Mouse (Mus musculus) testis, adult 2 months (tissue): ENCODE measurements around the gene Olfr808. TPM values are rescaled to one million over a fixed set of nuclear protein-coding genes. Genes with fewer than 3 reads are reported as not detected.

Experiments
- H3K27ac ChIP-seq: fragments of 200-500 bp; 2 replicates; pipeline ENCODE4 v1.5.1; 2012; ENCODE audit warnings: low read depth, low read length; ENCODE audit not compliant: control insufficient read depth, insufficient read depth
- H3K27me3 ChIP-seq: fragments of 200-500 bp; 2 replicates; pipeline ENCODE4 v1.6.1; 2012; ENCODE audit warnings: mild to moderate bottlenecking, low read length, moderate library complexity; ENCODE audit not compliant: control insufficient read depth, insufficient read depth
- H3K36me3 ChIP-seq: fragments of 200-500 bp; 2 replicates; pipeline ENCODE4 v1.6.1; 2012; ENCODE audit warnings: mild to moderate bottlenecking, low read length; ENCODE audit not compliant: control insufficient read depth, insufficient read depth
- H3K4me1 ChIP-seq: fragments of 200-500 bp; 2 replicates; pipeline ENCODE4 v1.6.1; 2012; ENCODE audit warnings: low read length; ENCODE audit not compliant: control insufficient read depth, insufficient read depth
- H3K4me3 ChIP-seq: fragments of 200-500 bp; 2 replicates; pipeline ENCODE4 v1.5.1; 2012; ENCODE audit warnings: low read depth, mild to moderate bottlenecking, low read length, moderate library complexity, mixed read lengths; ENCODE audit not compliant: control insufficient read depth
- CTCF ChIP-seq: fragments of 200-500 bp; IDR thresholded peaks from 2 replicates; pipeline ENCODE4 v1.5.1; 2012; ENCODE audit warnings: low read depth, mild to moderate bottlenecking, inconsistent platforms, low read length, moderate library complexity; ENCODE audit not compliant: control insufficient read depth, insufficient read depth, insufficient replicate concordance
- POLR2A ChIP-seq: fragments of 200-500 bp; IDR thresholded peaks from 2 replicates; pipeline ENCODE4 v1.6.1; 2012; ENCODE audit warnings: low read depth, mild to moderate bottlenecking, inconsistent platforms, low read length, moderate library complexity; ENCODE audit not compliant: control insufficient read depth
- polyA plus RNA-seq: library from polyadenylated mRNA; depleted of rRNA; stranded (reverse); fragments of >200 nt; gene quantifications from 2 replicates; pipeline ENCODE4 v1.2.3, GENCODE M21; 2012; rRNA removed

The Olfr808 gene
- polyA plus RNA-seq, 1 experiment: not detected

DNA sequence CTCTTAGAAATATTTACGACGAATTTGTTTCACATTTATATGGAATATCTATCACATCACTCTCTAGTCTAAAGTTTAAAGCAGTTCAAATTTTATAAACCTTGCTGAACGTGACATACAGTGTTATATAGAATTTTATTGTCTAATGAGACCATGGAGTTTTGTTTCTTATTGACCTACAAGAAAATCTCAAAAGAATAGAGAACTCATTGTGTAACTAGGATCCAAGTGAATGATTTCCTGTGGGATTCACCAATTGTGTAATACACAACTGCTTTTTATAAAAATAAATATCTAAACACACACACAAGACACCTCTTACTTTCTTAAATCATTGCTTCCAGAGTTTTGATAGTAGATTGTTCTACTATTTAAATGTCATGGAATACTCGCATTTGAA, 39.0 kb downstream of the Olfr808 start, which contains the start of gene Olfr811:
Olfr811 (minus strand) TSS at position 101 of the 400 bp plus-strand sequence.
- H3K27me3 ChIP-seq: no peaks in the 10 kb centered on the region
- H3K27ac ChIP-seq: no peak within 1 kb of the TSS
- TF ChIP-seq CTCF: no peak
- no peak for TF ChIP-seq POLR2A
- no peak within 1 kb of the TSS for H3K4me3 ChIP-seq
- H3K36me3 ChIP-seq: no peaks in the 10 kb centered on the region
- no peaks in the 10 kb centered on the region for H3K4me1 ChIP-seq

Other genes starting within 250 kb of the Olfr808 start
- not detected in 2 replicates for gene Olfr791, start 243.7 kb upstream of the Olfr808 start, polyA plus RNA-seq
- not detected in 2 replicates for gene Olfr792, start 226.3 kb upstream of the Olfr808 start, polyA plus RNA-seq
- not detected in 2 replicates for gene Olfr794, start 197.8 kb upstream of the Olfr808 start, polyA plus RNA-seq
- gene Olfr796, start 152.9 kb upstream of the Olfr808 start, polyA plus RNA-seq: not detected in 2 replicates
- not detected in 2 replicates for gene Olfr798, start 137.5 kb upstream of the Olfr808 start, polyA plus RNA-seq
- not detected in 2 replicates for gene Olfr799, start 128.0 kb upstream of the Olfr808 start, polyA plus RNA-seq
- not detected in 2 replicates for gene Olfr800, start 107.8 kb upstream of the Olfr808 start, polyA plus RNA-seq
- not detected in 2 replicates for gene Olfr801, start 91.6 kb upstream of the Olfr808 start, polyA plus RNA-seq
- gene Olfr802, start 77.3 kb upstream of the Olfr808 start, polyA plus RNA-seq: not detected in 2 replicates
- gene Olfr803, start 71.2 kb upstream of the Olfr808 start, polyA plus RNA-seq: not detected in 2 replicates
- gene Olfr804, start 62.3 kb upstream of the Olfr808 start, polyA plus RNA-seq: not detected in 2 replicates
- 0.04 TPM in 1 of 2 replicates, not detected in the other for gene Olfr805, start 36.1 kb upstream of the Olfr808 start, polyA plus RNA-seq
- not detected in 2 replicates for gene Olfr806, start 23.6 kb upstream of the Olfr808 start, polyA plus RNA-seq
- gene Olfr807, start 7.7 kb upstream of the Olfr808 start, polyA plus RNA-seq: not detected in 2 replicates
- not detected in 2 replicates for gene Olfr809, start 9.2 kb downstream of the Olfr808 start, polyA plus RNA-seq
- gene Olfr810, start 29.4 kb downstream of the Olfr808 start, polyA plus RNA-seq: not detected in 2 replicates
- not detected in 2 replicates for gene Olfr811, start 38.9 kb downstream of the Olfr808 start, polyA plus RNA-seq
- not detected in 2 replicates for gene Olfr812, start 80.6 kb downstream of the Olfr808 start, polyA plus RNA-seq
- not detected in 2 replicates for gene Olfr813, start 89.9 kb downstream of the Olfr808 start, polyA plus RNA-seq
- gene Olfr814, start 114.4 kb downstream of the Olfr808 start, polyA plus RNA-seq: not detected in 2 replicates
- gene Olfr815, start 140.4 kb downstream of the Olfr808 start, polyA plus RNA-seq: not detected in 2 replicates
- not detected in 2 replicates for gene Olfr816, start 150.1 kb downstream of the Olfr808 start, polyA plus RNA-seq
- gene Olfr818, start 183.6 kb downstream of the Olfr808 start, polyA plus RNA-seq: not detected in 2 replicates
- not detected in 2 replicates for gene Olfr819, start 201.8 kb downstream of the Olfr808 start, polyA plus RNA-seq
- gene Olfr247, start 210.7 kb downstream of the Olfr808 start, polyA plus RNA-seq: not detected in 2 replicates
- not detected in 2 replicates for gene Gm10310, start 219.6 kb downstream of the Olfr808 start, polyA plus RNA-seq
- gene Olfr820, start 247.1 kb downstream of the Olfr808 start, polyA plus RNA-seq: not detected in 2 replicates